Mouse (Mus musculus) adrenal gland, adult 8-10 months (tissue): Measurements from ENCODE around the gene Oscar. TPM values are rescaled to one million over a fixed set of nuclear protein-coding genes. Genes with fewer than 3 reads are reported as not detected.

Source experiments
- DNase-seq: peaks from one replicate; pipeline ENCODE4 v3.0.0; 2022
- total RNA-seq, 4 experiments: library from RNA; stranded (reverse); gene quantifications; 2 replicates each; pipeline ENCODE4 v1.2.4; 2022

Gene Oscar
- total RNA-seq: under 1 TPM in 2 of 4 experiments, not detected in 2; 0.17 to 0.21 TPM

GRCm38 (mm10) chr7:3616057-3616388 lies at the start of gene Oscar:
TSS of gene Oscar (minus strand) at chr7:3616157.
- DNase-seq: no peak

- peak; percentile 98 for DNase-seq
Observed at GRCm38 (mm10) chr7:3665215-3666114, 49.5 kb upstream of the Oscar start, which contains the start of gene Leng1. TSS of gene Leng1 (minus strand) at chr7:3665840.

- DNase-seq: peak; percentile 35
Observed at GRCm38 (mm10) chr7:3664524-3665214, 48.7 kb upstream of the Oscar start.

- DNase-seq: no peak
Observed at GRCm38 (mm10) chr7:3658578-3658977, 42.6 kb upstream of the Oscar start.

- no peak for DNase-seq
Observed at GRCm38 (mm10) chr7:3656966-3657365, 41.0 kb upstream of the Oscar start.

GRCm38 (mm10) chr7:3646641-3647040 lies 30.7 kb upstream of the Oscar start:
- DNase-seq: no peak

GRCm38 (mm10) chr7:3646188-3646587 lies 30.2 kb upstream of the Oscar start:
- DNase-seq: no peak

GRCm38 (mm10) chr7:3645488-3646025 lies 29.6 kb upstream of the Oscar start:
- DNase-seq: no peak

GRCm38 (mm10) chr7:3644672-3645487 lies 28.9 kb upstream of the Oscar start, which contains the start of gene Cnot3:
TSS of gene Cnot3 (plus strand) at chr7:3645268.
- DNase-seq: peak; percentile 100

- no peak for DNase-seq
Observed at GRCm38 (mm10) chr7:3644348-3644671, 28.4 kb upstream of the Oscar start.

GRCm38 (mm10) chr7:3643843-3644242 lies 27.9 kb upstream of the Oscar start:
- no peak for DNase-seq

- DNase-seq: no peak
Observed at GRCm38 (mm10) chr7:3643412-3643811, 27.5 kb upstream of the Oscar start.

- DNase-seq: no peak
Observed at GRCm38 (mm10) chr7:3630478-3630815, 14.5 kb upstream of the Oscar start.

GRCm38 (mm10) chr7:3629543-3630477 lies 13.9 kb upstream of the Oscar start, which contains the start of the genes Tfpt and Prpf31:
TSS of gene Tfpt (minus strand) at chr7:3629929.
TSS of gene Prpf31 (plus strand) at chr7:3629985.
- peak; percentile 92 for DNase-seq

GRCm38 (mm10) chr7:3629030-3629429 lies 13.1 kb upstream of the Oscar start:
- no peak for DNase-seq

- DNase-seq: peak; percentile 85
Observed at GRCm38 (mm10) chr7:3617242-3617995, 1.5 kb upstream of the Oscar start, which contains the start of gene Ndufa3. TSS of gene Ndufa3 (plus strand) at chr7:3617373.

- no peak for DNase-seq
Observed at GRCm38 (mm10) chr7:3616389-3617241, 658 bp upstream of the Oscar start.

GRCm38 (mm10) chr7:3614021-3614420 lies 1.9 kb downstream of the Oscar start:
- no peak for DNase-seq

- no peak for DNase-seq
Observed at GRCm38 (mm10) chr7:3611006-3611405, 5.0 kb downstream of the Oscar start.

GRCm38 (mm10) chr7:3610437-3610836 lies 5.5 kb downstream of the Oscar start:
- no peak for DNase-seq
